Mouse (Mus musculus): ENCODE measurements at regions not wholly inside any gene's neighbourhood (a gene's known extent, or its start where the extent isn't known, plus 50 kb on each side); places are given as distances from the start of the nearest gene placed in this dataset.

DNA sequence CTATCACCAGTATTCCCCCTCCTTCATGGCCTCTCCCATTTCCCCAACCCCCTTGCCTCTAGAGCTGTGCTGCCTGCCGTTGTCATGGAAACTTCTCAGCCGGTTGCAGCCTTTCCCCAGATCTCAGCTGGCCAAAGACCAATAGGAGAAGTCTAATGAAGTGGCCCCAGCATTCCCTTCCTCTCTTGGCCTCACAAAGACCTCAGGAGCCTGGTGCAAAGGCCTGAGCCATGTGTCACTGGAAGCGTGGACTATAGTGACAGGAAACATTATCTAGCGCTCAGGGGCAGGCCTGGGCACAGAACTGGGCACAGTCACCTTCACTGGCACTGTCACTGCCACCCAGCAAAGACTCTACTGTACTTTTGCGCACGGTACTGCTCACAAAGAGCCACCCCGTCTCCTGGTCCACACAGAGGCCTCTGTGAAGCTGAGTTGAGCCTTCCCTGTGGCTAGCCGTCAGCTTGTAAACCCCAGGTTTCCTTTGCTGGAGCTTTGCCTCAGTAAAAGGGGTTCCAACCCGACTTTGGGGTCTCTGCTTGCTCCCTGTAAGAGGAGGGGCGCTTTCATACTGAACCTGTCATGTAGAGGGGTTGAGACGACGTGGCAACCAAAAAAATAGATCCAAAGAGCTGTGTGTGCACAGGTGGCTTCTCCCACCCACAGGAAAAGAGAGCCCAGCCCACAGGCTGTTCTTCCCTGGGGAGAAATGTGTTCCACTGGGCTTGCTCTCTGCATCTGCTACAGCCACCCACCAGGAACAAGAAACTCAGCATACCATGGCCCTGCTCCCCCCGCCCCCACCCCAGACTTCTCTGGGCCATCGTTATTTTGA is 282.5 kb upstream of the Gjb5 start:
- no peak for ATAC-seq (replicated peaks; ENCODE audit: poor library complexity)

DNA sequence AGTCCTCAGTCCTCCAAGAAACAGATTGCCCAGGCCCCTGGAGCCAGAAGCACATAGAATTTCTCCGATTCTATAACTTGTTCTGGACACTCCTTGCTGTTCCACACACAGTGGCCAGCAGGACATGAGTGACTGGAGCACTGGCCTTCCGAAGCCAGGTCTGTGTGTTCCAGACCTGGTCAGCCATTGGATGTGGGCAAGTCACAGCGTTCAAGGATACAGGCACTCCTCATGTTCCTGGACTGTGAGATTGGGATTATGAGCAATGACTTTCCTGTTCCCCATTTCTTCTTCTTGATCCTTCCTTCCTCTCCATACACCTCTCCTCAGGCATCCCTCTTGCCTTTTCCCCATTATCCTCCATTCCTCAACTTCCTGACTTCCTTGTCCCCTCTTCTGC is 281.8 kb upstream of the Gjb5 start:
- no peak for ATAC-seq (replicated peaks; ENCODE audit: poor library complexity)

DNA sequence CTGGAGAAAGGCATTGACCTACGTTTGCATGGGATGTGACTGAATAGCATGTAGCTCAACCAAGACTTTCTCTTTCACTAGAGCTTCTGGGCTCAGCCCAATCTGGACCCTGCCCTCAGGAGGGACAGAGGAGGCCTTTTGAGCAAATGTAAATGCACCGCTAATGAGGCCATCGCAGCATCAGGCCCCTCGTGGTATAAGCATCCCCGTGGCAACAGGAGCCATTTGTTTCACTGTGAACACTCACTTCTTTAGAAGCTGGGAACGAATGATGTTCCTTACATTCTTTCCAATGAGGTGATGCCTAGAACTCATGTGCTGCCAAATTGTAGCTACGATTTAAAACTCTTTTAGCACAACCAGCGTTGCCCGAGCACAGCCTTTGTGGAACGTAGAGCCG is 279.0 kb upstream of the Gjb5 start:
- ATAC-seq (replicated peaks; ENCODE audit: poor library complexity) = no peak

DNA sequence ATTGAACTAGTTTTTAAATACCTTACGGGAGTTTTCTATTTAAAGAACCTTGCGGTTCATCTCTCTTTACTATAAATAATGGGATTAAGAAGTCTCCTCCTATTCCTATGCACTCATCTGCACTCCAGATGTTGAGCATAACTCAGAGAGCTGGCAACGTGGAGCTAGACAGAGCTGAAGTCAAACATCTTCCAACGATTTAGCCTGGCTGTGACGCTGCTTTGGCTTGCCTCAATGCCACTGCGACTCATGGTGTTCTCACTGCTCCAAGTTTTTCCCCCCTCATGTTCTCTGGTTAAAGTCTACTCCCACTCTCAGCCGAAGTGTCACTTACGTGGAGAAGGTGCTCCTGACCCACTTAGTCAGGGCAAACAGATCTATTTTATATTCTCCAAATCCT is 277.3 kb upstream of the Gjb5 start:
- ATAC-seq (replicated peaks; ENCODE audit: poor library complexity) = no peak

DNA sequence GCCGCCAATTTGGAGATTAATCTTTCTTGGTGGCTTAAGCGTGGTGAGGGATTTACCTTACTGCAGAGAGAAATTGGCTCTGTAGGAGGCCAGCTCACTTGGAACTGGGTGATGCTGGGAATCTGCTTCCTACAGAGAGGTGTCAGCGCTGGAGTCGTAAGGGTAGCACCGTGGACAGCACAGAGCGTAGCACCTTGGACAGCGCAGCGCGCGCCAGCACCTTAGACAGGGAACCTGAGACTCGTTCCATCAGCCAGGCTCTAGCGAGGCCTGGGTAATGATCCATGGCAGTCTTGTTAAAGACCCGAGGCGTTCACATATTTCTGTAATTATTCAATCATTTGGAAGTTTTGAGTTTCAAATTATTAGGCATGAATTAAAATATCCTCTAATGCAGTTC is 261.9 kb upstream of the Gjb5 start:
- ATAC-seq (replicated peaks; ENCODE audit: poor library complexity) = no peak

DNA sequence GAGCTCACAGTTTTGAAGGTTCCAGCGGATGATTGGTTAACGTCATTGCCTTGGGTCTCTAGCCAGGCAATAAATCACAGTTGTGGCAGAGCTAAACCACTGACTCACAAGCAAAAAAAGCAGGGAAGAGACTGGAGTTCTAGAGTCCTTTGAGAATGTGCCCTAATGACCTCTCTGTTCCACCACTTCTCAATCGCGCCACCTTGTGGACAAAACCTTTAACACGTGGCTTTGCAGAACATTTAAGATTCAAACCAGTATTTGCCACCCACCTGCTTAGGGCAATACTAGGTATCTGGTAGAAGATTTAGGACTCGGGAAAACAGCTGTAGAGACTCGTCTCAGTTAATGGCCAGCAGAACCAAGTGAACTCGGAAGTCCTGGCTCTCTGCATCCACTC is 254.8 kb upstream of the Gjb5 start:
- ATAC-seq (replicated peaks; ENCODE audit: poor library complexity) = 0 out of 2 replicates have a peak, but pooled peaks have one; percentile 39

DNA sequence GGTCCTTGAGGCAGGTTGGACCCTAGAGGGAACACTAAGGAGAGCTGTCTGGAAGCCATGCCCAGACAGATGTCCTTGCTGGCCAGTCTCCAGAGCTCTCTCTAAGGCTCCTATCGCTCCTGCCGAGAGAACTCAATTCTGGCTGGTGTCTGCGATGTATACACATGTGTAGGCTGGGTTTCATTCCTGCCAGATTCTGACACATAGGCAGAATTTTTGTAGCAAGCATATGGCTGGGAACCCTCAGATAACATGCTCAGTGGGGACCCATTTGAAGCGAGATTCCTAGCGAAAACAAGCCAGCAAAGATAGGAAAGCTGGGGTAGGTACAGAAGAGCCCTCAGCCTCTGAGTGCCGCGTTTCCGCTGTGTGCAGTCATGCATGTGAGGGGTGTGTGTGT is 242.9 kb upstream of the Gjb5 start:
- no peak for ATAC-seq (replicated peaks; ENCODE audit: poor library complexity)

DNA sequence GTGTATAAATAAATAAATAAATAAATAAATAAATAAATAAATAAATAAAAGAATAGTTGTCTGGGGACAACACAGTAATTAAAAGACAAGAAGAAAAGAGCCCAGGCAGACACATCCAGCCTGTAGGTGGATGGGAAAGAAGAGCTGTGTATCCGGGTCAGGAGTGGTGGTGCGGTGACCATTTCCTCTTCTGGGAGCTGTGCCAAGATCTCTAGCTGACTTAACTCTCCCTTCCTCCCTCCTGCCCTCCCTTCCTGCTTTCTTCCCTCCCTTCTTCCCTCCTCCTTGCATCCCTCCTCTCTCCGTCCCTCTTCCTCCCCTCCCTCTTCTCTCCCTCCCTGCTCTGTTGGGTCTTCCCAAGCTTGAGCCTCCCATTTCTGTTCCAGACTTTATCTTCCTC is 240.6 kb upstream of the Gjb5 start:
- no peak for ATAC-seq (replicated peaks; ENCODE audit: poor library complexity)

DNA sequence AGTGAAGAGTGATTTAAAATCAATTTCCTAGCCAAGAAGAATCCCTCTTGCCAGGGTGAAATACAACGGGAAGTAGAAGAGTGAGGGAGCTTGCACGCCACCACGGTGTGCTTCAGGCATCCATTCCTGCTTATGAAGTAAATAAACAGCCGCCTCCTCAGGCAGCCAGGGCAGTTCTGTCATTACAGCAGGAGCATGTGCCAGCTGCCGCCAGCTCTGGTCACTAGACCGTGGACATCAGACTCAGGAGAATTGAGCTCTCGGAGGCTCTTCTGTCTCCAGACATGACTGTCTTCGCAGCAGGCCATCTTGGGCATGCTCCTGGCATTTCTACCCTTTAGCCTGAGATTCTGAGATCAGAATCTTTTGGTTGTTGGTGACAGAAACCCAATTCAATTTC is 236.1 kb upstream of the Gjb5 start:
- no peak for ATAC-seq (replicated peaks; ENCODE audit: poor library complexity)

DNA sequence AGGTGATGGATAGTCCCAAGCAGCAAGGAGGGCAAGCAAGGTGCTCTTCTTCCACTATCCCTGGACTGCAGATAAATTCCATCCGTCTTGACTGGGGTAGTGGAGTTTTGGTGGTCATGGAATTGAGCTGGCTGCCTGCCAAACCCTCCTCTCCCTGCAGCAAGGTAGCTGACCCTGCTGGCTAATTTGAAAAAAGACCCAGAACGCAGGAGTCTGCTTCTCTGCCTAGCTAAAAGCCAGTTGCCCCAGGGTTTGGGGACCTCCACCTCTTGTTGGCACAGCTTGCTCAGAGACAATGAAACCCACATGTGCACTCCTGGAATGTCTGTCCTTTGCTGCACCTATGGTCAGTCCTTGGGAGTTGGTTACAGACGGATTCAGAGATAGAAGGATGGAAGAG is 233.6 kb upstream of the Gjb5 start:
- ATAC-seq (replicated peaks; ENCODE audit: poor library complexity) = no peak

DNA sequence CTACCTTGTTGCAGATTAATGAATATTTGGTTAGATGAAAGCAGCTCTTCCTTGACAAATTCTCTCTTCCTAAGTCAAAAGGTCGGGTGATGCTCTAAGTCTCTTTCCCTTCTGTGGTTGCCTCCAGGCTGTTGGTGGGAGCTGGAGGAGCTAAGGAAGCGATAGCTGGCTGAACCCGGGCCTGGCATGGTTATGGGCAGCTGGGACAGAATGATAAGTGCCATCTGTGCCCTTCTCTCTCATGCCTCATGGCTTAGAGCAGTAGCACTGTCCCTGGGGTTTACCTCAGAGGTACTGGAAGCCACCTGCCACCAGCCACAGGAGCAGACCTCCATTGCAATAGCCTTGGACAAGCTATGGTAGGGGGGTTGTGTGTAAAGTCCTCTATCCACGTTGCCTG is 228.8 kb upstream of the Gjb5 start:
- no peak for ATAC-seq (replicated peaks; ENCODE audit: poor library complexity)

DNA sequence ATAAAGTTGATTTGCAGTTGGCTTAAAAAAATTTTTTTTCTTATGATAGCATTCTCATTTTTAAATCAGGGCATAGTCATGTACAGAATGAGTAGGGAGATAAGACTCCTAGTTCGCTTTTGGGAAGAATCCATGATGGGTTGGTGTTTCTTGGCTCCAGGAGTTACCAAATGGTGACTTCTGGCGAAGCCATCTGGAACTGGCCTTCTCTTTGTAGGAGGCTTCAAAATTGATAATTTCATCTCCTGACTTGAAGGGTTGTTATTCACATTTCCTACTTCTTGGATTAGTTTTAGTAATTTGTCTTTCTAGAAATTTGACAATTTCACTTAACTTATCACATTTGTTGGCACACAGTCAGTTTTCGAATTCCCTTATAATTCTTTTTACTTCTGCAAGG is 218.5 kb upstream of the Gjb5 start:
- ATAC-seq (replicated peaks; ENCODE audit: poor library complexity) = no peak

DNA sequence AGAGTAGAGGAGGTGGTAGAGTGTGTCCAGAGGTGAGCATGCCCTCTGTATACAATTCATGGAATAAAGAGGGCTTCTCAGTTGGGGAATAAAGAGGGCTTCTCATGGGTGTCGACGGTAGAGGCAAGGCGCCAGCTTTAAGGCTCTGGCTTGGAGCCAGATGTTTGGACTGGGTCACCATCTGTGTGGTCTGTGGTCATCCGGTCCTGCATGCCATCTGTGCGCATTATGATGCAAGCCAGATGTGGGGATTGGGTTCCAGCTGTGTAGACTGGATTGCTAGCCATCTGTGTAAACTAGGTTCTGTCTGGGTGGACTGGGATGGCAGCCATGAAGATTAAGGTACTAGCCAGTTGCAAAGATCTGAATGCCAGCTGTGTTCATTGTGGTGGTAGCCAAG is 204.6 kb upstream of the Gjb5 start:
- no peak for ATAC-seq (replicated peaks; ENCODE audit: poor library complexity)

DNA sequence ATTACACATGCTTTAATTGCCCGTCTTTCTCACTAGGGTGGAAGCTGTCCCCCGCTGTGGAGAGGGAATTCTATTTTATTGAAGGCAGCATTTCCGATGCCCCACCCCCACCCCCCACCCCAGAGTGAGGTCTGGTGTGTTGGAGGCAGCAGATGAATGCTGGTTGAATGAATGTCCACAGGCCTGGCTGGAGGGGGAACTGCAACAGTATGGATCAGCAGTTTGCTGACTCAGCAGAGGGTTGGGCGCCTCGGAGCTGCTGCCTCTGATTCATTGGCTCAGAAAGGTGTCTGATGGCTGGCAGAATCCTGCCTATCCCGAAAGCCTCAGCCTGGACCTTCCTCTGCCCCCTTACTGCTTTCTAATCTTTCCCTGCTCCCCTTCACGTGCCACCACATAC is 200.6 kb upstream of the Gjb5 start:
- ATAC-seq (replicated peaks; ENCODE audit: poor library complexity) = no peak

DNA sequence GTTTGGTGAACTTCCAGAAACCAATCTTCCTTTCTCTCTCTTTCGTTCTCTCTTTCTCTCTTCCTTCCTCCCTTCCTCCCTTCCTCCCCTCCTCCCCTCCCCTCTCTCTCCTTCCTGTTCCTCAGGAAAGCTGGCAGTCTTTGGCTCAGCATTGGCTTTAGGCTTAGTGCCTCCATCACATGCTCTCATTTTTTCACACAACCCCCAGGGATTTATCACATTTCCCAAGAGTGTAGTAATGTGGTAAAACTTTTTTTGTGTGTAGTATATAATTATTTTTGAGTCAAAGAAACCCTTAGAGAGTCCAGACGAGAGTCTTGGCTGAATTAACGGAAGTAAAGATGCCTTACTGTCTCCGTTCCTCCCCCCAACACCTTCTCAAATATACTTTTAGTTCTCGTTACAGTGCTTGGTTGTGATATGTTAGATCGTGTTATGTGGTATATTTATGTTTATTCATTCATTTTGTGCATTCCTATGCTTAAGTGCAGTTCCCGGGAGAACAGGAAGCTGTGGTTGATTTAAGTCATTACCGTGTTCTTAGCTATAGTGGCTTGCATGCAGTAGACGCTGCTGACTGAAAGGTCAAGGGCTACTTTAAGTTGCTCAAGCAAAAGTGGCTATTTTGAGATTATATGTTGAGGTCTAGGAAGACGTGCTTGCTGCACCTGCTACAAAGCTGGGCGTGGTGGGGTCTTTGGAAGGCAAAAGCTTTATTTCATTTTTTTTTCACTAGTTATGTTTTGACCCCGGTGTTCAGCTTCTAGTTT is 194.7 kb upstream of the Gjb5 start:
- no peak for ATAC-seq (replicated peaks; ENCODE audit: poor library complexity)

DNA sequence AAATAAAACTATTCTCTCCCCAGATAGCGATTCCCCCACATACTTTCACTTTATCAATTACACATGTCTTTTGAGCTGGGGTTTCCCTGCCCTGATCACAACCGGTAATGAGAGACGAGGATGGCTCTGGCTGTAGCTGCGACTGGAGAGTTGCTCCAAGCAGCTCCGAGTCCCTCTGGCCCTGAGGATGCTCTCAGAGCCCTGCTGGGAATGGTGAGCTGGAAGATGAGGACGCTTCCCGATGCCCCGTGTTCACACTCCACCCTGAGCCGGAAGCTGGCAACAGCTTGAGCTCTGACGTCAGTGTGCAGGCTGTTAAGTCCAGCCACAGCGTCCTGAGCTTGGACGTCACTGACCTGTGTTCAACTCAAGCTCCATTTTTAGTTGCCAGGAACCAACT is 191.6 kb upstream of the Gjb5 start:
- ATAC-seq (replicated peaks; ENCODE audit: poor library complexity) = no peak

DNA sequence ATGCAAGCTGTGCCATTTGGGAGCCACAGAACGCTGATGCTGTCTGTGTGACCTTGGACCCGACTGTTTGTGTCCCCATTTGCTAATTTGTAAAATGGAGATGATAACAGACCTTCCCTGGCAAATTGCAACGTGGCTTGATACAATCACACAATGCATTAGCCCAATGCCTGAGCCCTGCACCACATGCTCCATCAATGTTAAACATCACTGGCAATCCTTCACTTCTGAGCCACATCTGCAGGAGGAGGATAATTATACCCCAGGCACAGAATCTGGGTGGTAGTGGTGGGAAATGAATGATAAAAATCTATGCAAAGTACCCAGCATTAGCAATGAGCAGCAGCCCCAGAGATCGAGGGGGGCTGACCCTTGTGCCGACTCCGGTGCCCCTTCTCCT is 191.0 kb upstream of the Gjb5 start:
- no peak for ATAC-seq (replicated peaks; ENCODE audit: poor library complexity)

DNA sequence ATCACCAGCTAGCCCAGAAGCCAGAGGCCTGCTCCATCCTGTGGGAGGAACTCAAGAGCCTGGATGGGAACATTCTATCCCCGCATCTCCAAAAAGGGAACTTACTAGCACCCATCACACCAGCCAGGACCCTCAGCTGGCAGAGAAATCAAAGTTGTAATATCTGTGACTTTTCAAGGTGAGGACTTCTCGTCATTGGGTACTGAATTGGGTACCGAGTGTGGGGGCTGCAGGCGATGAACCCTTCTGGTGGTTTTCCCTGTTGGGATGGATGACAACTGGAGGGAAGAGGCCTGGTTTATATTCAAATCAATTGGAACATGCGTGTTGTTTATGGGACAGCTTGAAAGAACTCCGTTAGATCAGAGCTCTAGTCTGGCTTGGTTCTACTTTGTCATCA is 187.1 kb upstream of the Gjb5 start:
- no peak for ATAC-seq (replicated peaks; ENCODE audit: poor library complexity)

DNA sequence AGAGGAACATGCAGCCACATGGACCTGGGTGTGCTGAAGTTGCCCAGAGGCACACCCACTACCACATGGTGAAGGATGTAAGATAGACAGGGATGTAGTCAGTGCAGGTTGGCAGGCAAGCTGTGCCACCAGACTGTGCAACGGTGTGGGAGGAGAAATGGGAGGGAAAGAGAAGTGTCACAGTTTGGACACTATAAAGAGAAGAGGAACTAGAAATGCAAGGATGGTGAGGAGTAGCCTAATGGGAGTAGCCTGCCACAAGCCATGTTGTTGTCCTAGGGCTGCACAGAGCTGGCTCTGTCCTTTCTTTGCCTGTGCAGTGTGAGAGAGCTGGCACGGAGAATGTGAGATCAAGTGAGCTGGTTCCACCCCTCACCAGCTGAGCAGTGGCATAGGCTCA is 185.3 kb upstream of the Gjb5 start:
- no peak for ATAC-seq (replicated peaks; ENCODE audit: poor library complexity)

DNA sequence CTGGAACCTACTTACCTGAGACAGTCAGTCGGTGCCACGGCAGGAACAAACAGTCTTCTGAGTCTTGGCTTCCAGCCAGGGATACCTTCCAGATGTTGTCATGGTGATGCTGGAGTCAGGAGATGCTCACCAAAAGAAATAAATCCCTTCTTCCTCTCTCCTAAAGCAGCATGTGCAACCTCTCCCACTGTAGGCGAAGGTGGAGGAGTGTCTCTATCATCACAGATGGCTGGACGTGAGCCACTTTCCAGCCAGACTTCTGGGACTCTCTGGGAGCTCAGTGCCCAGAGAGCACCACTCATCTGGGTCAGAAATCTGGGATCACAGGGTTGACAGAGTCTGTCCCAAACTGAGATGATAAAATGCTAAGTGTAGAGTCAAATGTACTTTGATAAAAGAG is 184.8 kb upstream of the Gjb5 start:
- no peak for ATAC-seq (replicated peaks; ENCODE audit: poor library complexity)

DNA sequence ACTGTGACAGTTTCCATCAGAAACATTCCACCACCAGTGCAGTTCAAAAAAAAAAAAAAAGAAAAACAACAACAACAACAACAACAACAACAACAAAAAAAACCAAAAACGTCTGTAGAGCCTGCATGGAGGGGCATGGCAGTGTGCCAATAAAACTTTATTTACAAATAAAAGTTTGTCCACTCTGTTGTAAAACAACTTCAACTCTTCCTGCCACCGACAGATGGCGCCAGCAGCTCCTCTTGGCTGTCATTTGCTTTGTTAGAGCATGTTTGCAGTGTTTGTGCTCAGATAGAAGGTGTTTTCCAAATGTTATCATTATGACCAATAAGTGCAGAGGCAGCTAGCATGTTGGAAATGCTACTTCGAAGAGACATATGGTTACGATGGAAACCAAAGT is 179.0 kb upstream of the Gjb5 start:
- no peak for ATAC-seq (replicated peaks; ENCODE audit: poor library complexity)

DNA sequence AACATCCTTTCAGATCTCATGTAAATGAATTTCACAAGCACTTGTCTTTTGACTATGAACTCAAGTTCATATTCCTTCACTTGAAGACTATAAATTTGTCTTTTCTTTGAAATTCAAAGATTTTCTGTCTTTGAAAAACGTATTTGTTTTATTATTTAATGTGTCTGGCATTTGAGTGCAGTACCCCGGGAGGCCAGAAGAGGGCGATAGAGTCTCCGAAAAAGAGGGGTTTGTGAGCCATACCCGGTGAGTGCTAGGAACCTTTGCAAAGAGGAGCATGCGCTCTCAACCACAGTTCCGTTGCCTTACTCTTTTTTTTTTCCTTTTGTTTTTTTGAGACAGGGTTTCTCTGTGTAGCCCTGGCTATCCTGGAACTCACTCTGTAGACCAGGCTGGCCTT is 177.6 kb upstream of the Gjb5 start:
- no peak for ATAC-seq (replicated peaks; ENCODE audit: poor library complexity)

DNA sequence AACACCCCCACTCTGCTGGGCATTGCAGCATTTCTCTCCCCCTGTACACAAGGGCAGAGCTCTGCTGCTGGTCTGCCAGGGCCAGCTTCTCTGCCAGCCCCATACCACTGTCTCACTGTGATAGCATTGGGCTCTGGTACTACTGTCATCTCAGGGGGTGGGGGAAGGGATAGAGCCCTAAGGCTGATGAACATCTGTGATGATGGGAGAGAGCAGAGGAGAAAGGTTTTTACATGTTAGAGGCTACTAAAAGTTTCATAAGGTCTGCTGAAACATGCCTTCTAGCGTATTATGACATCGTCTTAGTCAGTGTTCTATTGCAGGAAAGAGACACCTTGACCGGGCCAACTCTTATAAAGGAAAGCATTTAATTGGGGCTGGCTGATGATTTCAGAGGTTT is 176.4 kb upstream of the Gjb5 start:
- ATAC-seq (replicated peaks; ENCODE audit: poor library complexity) = no peak

Measured in megakaryocyte progenitor cell, adult 5-6 weeks (primary cell).